8 mouse cellular contexts compared by ENCODE assay signal in the genomic region with DNA sequence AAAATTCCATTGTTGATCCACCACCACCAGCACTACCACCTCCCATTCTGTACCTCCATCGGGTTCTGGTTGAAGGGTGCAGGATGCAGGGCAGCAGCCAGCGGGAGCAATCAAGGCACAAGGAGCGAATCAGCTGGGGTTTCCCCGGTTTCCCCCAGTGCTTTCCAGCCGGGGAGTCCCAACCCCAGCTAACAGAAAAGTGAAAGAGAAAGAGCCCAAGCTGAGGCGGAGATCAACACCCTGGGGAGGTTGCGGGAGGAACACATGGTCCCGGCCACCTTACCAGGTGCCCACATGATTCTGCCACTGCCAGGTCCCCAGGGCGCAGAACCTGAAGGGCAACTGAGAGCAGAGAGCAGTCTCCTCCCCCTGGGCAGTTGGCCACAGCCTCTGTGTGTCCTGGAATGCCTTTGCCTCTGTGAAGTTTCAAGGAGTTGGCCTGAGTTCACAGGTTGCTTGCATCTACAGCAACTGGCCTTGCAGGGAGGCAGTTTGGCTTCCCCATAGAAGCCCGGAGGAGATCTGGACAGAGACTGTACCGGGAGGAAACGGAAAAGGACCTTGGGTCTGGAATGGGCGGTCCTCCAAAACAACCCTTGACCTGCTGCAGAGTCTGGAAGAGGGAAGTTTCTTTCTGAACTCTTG. TPM values are rescaled to one million over a fixed set of nuclear protein-coding genes. Genes with fewer than 3 reads are reported as not detected.
A peak's percentile ranks its signal among the peaks of the same experiment; 100 is the strongest.
DNase-seq lines count a peak whose midpoint lies in the region; ATAC-seq and TF ChIP-seq lines count a peak whose summit lies in the region.

A gene (minus strand): TSS at position 537 of the 645 bp plus-strand sequence.

- no peaks in the 10 kb centered on the region for H3K36me3 ChIP-seq in embryonic facial prominence, embryonic 10.5 days (replicated peaks)
- no peaks in the 10 kb centered on the region for H3K36me3 ChIP-seq in heart, embryonic 10.5 days
- no peaks in the 10 kb centered on the region for H3K36me3 ChIP-seq in lung, embryonic 14.5 days (ENCODE audit: insufficient read depth)
- H3K36me3 ChIP-seq in neural tube, embryonic 15.5 days, result no peaks in the 10 kb centered on the region

- H3K9ac ChIP-seq in lung, embryonic 14.5 days, result peak within 1 kb of the TSS; percentile 50
- peak within 1 kb of the TSS; percentile 40; the same call in 1 of the 2 replicates for H3K9ac ChIP-seq in neural tube, embryonic 15.5 days (replicated peaks)

- no peak for TF ChIP-seq CTCF in lung, embryonic 14.5 days (IDR thresholded peaks at IDR 0.05; ENCODE audit: low read depth)

- peak within 1 kb of the TSS; percentile 65 for H3K27ac ChIP-seq in embryonic facial prominence, embryonic 10.5 days (replicated peaks)
- H3K27ac ChIP-seq in heart, embryonic 10.5 days, result peak within 1 kb of the TSS; percentile 90
- H3K27ac ChIP-seq in lung, embryonic 14.5 days (ENCODE audit: low read depth), result peak within 1 kb of the TSS; percentile 73
- H3K27ac ChIP-seq in neural tube, embryonic 15.5 days (replicated peaks), result no peak within 1 kb of the TSS

- H3K4me3 ChIP-seq in embryonic facial prominence, embryonic 10.5 days, result peak within 1 kb of the TSS; percentile 54
- H3K4me3 ChIP-seq in heart, embryonic 10.5 days, result peak within 1 kb of the TSS; percentile 71
- peak within 1 kb of the TSS; percentile 46 for H3K4me3 ChIP-seq in lung, embryonic 14.5 days (ENCODE audit: low read depth, low read length)
- H3K4me3 ChIP-seq in neural tube, embryonic 15.5 days (replicated peaks), result peak within 1 kb of the TSS; percentile 35

- ATAC-seq in lung, embryonic 14.5 days (ENCODE audit: insufficient read depth), result peak; percentile 70
- no peak for ATAC-seq in neural tube, embryonic 15.5 days (ENCODE audit: low FRiP score)

- H3K27me3 ChIP-seq in embryonic facial prominence, embryonic 10.5 days (replicated peaks; ENCODE audit: low read depth, poor library complexity, severe bottlenecking), result no peaks in the 10 kb centered on the region
- H3K27me3 ChIP-seq in heart, embryonic 10.5 days (ENCODE audit: insufficient read depth, poor library complexity, severe bottlenecking), result no peaks in the 10 kb centered on the region
- H3K27me3 ChIP-seq in lung, embryonic 14.5 days (ENCODE audit: insufficient read depth, low read length), result no peaks in the 10 kb centered on the region
- H3K27me3 ChIP-seq in neural tube, embryonic 15.5 days (replicated peaks), result no peaks in the 10 kb centered on the region

- peak within 1 kb of the TSS; percentile 73 for H3K4me2 ChIP-seq in lung, embryonic 14.5 days
- peak within 1 kb of the TSS; percentile 63 for H3K4me2 ChIP-seq in neural tube, embryonic 15.5 days

- WGBS in embryonic facial prominence, embryonic 10.5 days, result 6% methylated on average over 13 of the region's 13 CpGs
- 5% methylated on average over 13 of the region's 13 CpGs for WGBS in heart, embryonic 10.5 days
- 3% methylated on average over 13 of the region's 13 CpGs for WGBS in lung, embryonic 14.5 days
- 22% methylated on average over 13 of the region's 13 CpGs for WGBS in neural tube, embryonic 15.5 days

- H3K4me1 ChIP-seq in embryonic facial prominence, embryonic 10.5 days, result peaks cover 23% of the 10 kb centered on the region
- H3K4me1 ChIP-seq in heart, embryonic 10.5 days, result peaks cover 28% of the 10 kb centered on the region; the same call in 1 of the 2 replicates
- 0 out of 2 replicates have a peak, but pooled peaks cover 5% of the 10 kb centered on the region for H3K4me1 ChIP-seq in lung, embryonic 14.5 days (ENCODE audit: insufficient read depth)
- H3K4me1 ChIP-seq in neural tube, embryonic 15.5 days, result peaks cover 13% of the 10 kb centered on the region; the same call in 1 of the 2 replicates

- DNase-seq in spleen, adult 18-20 months, result peak; percentile 41 to 47
- DNase-seq in spleen, adult 12 weeks (ENCODE audit: low spot score), result no peak
- DNase-seq in embryonic facial prominence, embryonic 10.5 days (ENCODE audit: low spot score), result peak; percentile 46
- peak; percentile 76 for DNase-seq in heart, embryonic 10.5 days (ENCODE audit: low spot score)
- DNase-seq in kidney, adult 8-10 months, result peak; percentile 94 to 96
- peak; percentile 59 for DNase-seq in lung, embryonic 14.5 days
- peak; percentile 44 for DNase-seq in urinary bladder, adult 2 months (ENCODE audit: low spot score)

- H3K9me3 ChIP-seq in embryonic facial prominence, embryonic 10.5 days, result no peaks in the 10 kb centered on the region
- H3K9me3 ChIP-seq in heart, embryonic 10.5 days, result no peaks in the 10 kb centered on the region
- H3K9me3 ChIP-seq in lung, embryonic 14.5 days (ENCODE audit: low read depth, low read length), result no peaks in the 10 kb centered on the region
- no peaks in the 10 kb centered on the region for H3K9me3 ChIP-seq in neural tube, embryonic 15.5 days (replicated peaks)

RNA-seq across cellular contexts. Expression of the gene that starts here (rescaled TPM):
- 2.2 and 2.9 TPM in 2 replicates for polyA plus RNA-seq in embryonic facial prominence, embryonic 10.5 days (2016; fragmentation: Nextera tagmentation; extraction: Ambion mirVana)
- polyA plus RNA-seq in heart, embryonic 10.5 days (2016; fragmentation: Nextera tagmentation; extraction: Ambion mirVana), result 16.5 and 21.2 TPM in 2 replicates
- 10.3 and 12.8 TPM in 2 replicates for polyA plus RNA-seq in lung, embryonic 14.5 days (2014; fragmentation: Nextera tagmentation; extraction: Ambion mirVana)
- 1.5 and 4.1 TPM in 2 replicates for polyA plus RNA-seq in neural tube, embryonic 15.5 days (2015; fragmentation: Nextera tagmentation; extraction: Ambion mirVana)
- 14.2 and 17.1 TPM in 2 replicates for polyA plus RNA-seq in urinary bladder, adult 2 months (2012; rRNA removed)
